Mouse (Mus musculus) testis, adult 2 months (tissue): ENCODE results near the gene Cd68.

Experiments used
- CTCF ChIP-seq: fragments of 200-500 bp; IDR thresholded peaks from 2 replicates; pipeline ENCODE4 v1.5.1; 2012; ENCODE audit warnings: low read depth, mild to moderate bottlenecking, inconsistent platforms, low read length, moderate library complexity; ENCODE audit not compliant: control insufficient read depth, insufficient read depth, insufficient replicate concordance
- POLR2A ChIP-seq: fragments of 200-500 bp; IDR thresholded peaks from 2 replicates; pipeline ENCODE4 v1.6.1; 2012; ENCODE audit warnings: low read depth, mild to moderate bottlenecking, inconsistent platforms, low read length, moderate library complexity; ENCODE audit not compliant: control insufficient read depth

GRCm38 (mm10) chr11:69709554-69710446, 43.8 kb upstream of the Cd68 start:
- no peak for TF ChIP-seq CTCF
- no peak for TF ChIP-seq POLR2A
